In the genomic region with DNA sequence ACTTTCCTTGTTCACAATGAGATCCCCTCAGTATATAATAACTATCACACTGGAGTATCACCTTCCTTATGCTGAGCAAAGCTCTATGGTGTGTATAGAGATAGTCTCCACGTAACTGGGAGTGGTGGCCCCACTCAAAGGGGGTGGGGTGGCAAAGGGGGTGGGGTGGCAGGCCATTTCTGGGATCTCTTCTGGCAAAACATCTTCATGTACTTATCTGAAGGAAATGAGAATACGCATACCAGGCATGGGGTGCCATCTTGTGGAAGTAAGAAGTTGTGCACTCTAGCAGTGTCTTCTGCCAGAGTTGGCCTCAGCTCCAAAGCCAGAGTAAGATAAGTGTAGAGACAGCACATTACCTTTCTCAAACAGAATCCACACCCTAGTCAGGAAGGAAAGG, we compare ENCODE assay signal across 9 mouse cellular contexts.
DNase-seq lines count a peak whose midpoint lies in the region; ATAC-seq and TF ChIP-seq lines count a peak whose summit lies in the region.
"Had no signal": no experiment of that assay in that cellular context is flagged by ENCODE, and none has a peak within 500 bp of the region (broad histone marks: within the 10 kb centered on the region; RNA-seq: fewer than 3 reads in every experiment).

No protein-coding gene starts in this region.

- no peak overlapping the region for H3K27ac ChIP-seq in midbrain, embryonic 10.5 days (replicated peaks)
- H3K27ac ChIP-seq in midbrain, embryonic 11.5 days (ENCODE audit: low read depth, low read length), result no peak overlapping the region
- H3K27ac ChIP-seq in cortical plate, adult 2 months (ENCODE audit: insufficient read depth, low read length), result no peak overlapping the region
- no peak overlapping the region for H3K27ac ChIP-seq in hindbrain, embryonic 15.5 days (replicated peaks)
- no peak overlapping the region for H3K27ac ChIP-seq in liver, postnatal 0 days (ENCODE audit: low read depth)
- H3K27ac ChIP-seq: midbrain, embryonic 12.5 days had no signal

- no peaks in the 10 kb centered on the region for H3K4me1 ChIP-seq in midbrain, embryonic 10.5 days
- H3K4me1 ChIP-seq in midbrain, embryonic 11.5 days (ENCODE audit: control insufficient read depth, insufficient read depth, low read length), result no peaks in the 10 kb centered on the region
- H3K4me1 ChIP-seq in cortical plate, adult 2 months (ENCODE audit: control insufficient read depth, insufficient read depth, low read length), result no peaks in the 10 kb centered on the region
- H3K4me1 ChIP-seq in hindbrain, embryonic 15.5 days (replicated peaks), result no peaks in the 10 kb centered on the region
- H3K4me1 ChIP-seq in liver, postnatal 0 days (ENCODE audit: insufficient read depth), result no peaks in the 10 kb centered on the region
- H3K4me1 ChIP-seq: midbrain, embryonic 12.5 days had no signal

- H3K4me2 ChIP-seq in midbrain, embryonic 11.5 days, result no peak overlapping the region
- no peak overlapping the region for H3K4me2 ChIP-seq in hindbrain, embryonic 15.5 days
- no peak overlapping the region for H3K4me2 ChIP-seq in liver, postnatal 0 days (ENCODE audit: low read depth, low read length)
- H3K4me2 ChIP-seq: midbrain, embryonic 12.5 days had no signal

- H3K9me3 ChIP-seq in midbrain, embryonic 10.5 days (replicated peaks), result no peaks in the 10 kb centered on the region
- H3K9me3 ChIP-seq in midbrain, embryonic 11.5 days (ENCODE audit: control insufficient read depth, low read length), result no peaks in the 10 kb centered on the region
- H3K9me3 ChIP-seq in hindbrain, embryonic 15.5 days, result no peaks in the 10 kb centered on the region
- H3K9me3 ChIP-seq in liver, postnatal 0 days (ENCODE audit: low read length), result no peaks in the 10 kb centered on the region
- H3K9me3 ChIP-seq: midbrain, embryonic 12.5 days had no signal

- no peak for TF ChIP-seq EP300 in liver, postnatal 0 days (IDR thresholded peaks at IDR 0.05; ENCODE audit: low read depth)

- WGBS in midbrain, embryonic 10.5 days, result 22% methylated on average over 2 of the region's 2 CpGs
- WGBS in midbrain, embryonic 11.5 days, result 36% methylated on average over 2 of the region's 2 CpGs
- whole genome bisulfite sequencing in hindbrain, embryonic 15.5 days, result 17% methylated on average over 2 of the region's 2 CpGs
- WGBS in liver, postnatal 0 days (ENCODE audit: insufficient replicate concordance), result 14% methylated on average over 2 of the region's 2 CpGs

- DNase-seq in midbrain, embryonic 10.5 days (ENCODE audit: low spot score), result peak; percentile 12
- DNase-seq in midbrain, embryonic 11.5 days (ENCODE audit: low spot score, missing footprints), result no peak
- DNase-seq in R1 (ENCODE audit: low read depth, low spot score), result peak; percentile 55
- peak; percentile 15 for DNase-seq in liver, postnatal 0 days
- peak; percentile 46 to 49 for DNase-seq in right cerebral cortex, postnatal 10 days (ENCODE audit: low spot score in 2 of 2)

- no peak for TF ChIP-seq POLR2A in cortical plate, adult 2 months (IDR thresholded peaks at IDR 0.05; ENCODE audit: extremely low read depth, insufficient read depth, low read length)

- no peaks in the 10 kb centered on the region for H3K27me3 ChIP-seq in midbrain, embryonic 10.5 days (ENCODE audit: low read depth, poor library complexity, severe bottlenecking)
- no peaks in the 10 kb centered on the region for H3K27me3 ChIP-seq in midbrain, embryonic 11.5 days (ENCODE audit: control insufficient read depth, insufficient read depth, low read length)
- no peaks in the 10 kb centered on the region for H3K27me3 ChIP-seq in hindbrain, embryonic 15.5 days
- no peaks in the 10 kb centered on the region for H3K27me3 ChIP-seq in liver, postnatal 0 days (ENCODE audit: insufficient read depth, low read length)
- H3K27me3 ChIP-seq: midbrain, embryonic 12.5 days had no signal

- no peak overlapping the region for H3K4me3 ChIP-seq in midbrain, embryonic 10.5 days
- H3K4me3 ChIP-seq in midbrain, embryonic 11.5 days (ENCODE audit: low read depth, low read length), result no peak overlapping the region
- H3K4me3 ChIP-seq in cortical plate, adult 2 months (ENCODE audit: insufficient read depth, low read length), result no peak overlapping the region
- H3K4me3 ChIP-seq in hindbrain, embryonic 15.5 days, result no peak overlapping the region
- no peak overlapping the region for H3K4me3 ChIP-seq in liver, postnatal 0 days (ENCODE audit: low read depth, low read length)
- H3K4me3 ChIP-seq: midbrain, embryonic 12.5 days had no signal

- peak; percentile 64 for TF ChIP-seq CTCF in cortical plate, adult 2 months (IDR thresholded peaks at IDR 0.05; ENCODE audit: extremely low read depth, insufficient read depth, low read length)
- TF ChIP-seq CTCF in liver, postnatal 0 days (IDR thresholded peaks at IDR 0.05; ENCODE audit: low read depth), result peak; percentile 69

- no peak overlapping the region for H3K9ac ChIP-seq in midbrain, embryonic 11.5 days (ENCODE audit: low read length)
- H3K9ac ChIP-seq in hindbrain, embryonic 15.5 days, result no peak overlapping the region
- H3K9ac ChIP-seq in liver, postnatal 0 days (replicated peaks), result no peak overlapping the region
- H3K9ac ChIP-seq: midbrain, embryonic 12.5 days had no signal

- H3K36me3 ChIP-seq in midbrain, embryonic 10.5 days, result no peaks in the 10 kb centered on the region
- no peaks in the 10 kb centered on the region for H3K36me3 ChIP-seq in midbrain, embryonic 11.5 days (ENCODE audit: control insufficient read depth, insufficient read depth, low read length)
- H3K36me3 ChIP-seq in hindbrain, embryonic 15.5 days, result no peaks in the 10 kb centered on the region
- H3K36me3 ChIP-seq in liver, postnatal 0 days (replicated peaks; ENCODE audit: insufficient read depth, low read length), result no peaks in the 10 kb centered on the region
- H3K36me3 ChIP-seq: midbrain, embryonic 12.5 days had no signal

- ATAC-seq in midbrain, embryonic 11.5 days (ENCODE audit: low FRiP score), result no peak
- peak; percentile 30; the same call in 1 of the 2 replicates for ATAC-seq in hindbrain, embryonic 15.5 days (ENCODE audit: low FRiP score, low read depth)
- no peak for ATAC-seq in liver, postnatal 0 days
- ATAC-seq in erythroid progenitor cell, adult 5-6 weeks (replicated peaks; ENCODE audit: low FRiP score, poor library complexity, severe bottlenecking), result no peak
